Mouse (Mus musculus): Measurements from ENCODE around the gene Cnbp. TPM values are rescaled to one million over a fixed set of nuclear protein-coding genes. Genes with fewer than 3 reads are reported as not detected.

Gene Cnbp
- polyA plus RNA-seq, 1 experiment from 2014 or later: 548 TPM

GRCm38 (mm10) chr6:87804886-87805285 lies 46.0 kb downstream of the Cnbp start:
- H3K36me3 ChIP-seq (ENCODE audit: control insufficient read depth, insufficient read depth, low read length): no peaks in the 10 kb centered on the region
- H3K4me3 ChIP-seq (ENCODE audit: low read length): no peak overlapping the region
- no peaks in the 10 kb centered on the region for H3K27me3 ChIP-seq (replicated peaks; ENCODE audit: control insufficient read depth, insufficient read depth, low read length)
- 86% methylated on average over 7 of the region's 7 CpGs for WGBS
- H3K9me3 ChIP-seq (ENCODE audit: control insufficient read depth, low read length): no peaks in the 10 kb centered on the region
- peaks cover 3% of the 10 kb centered on the region; the same call in 1 of the 2 replicates for H3K4me1 ChIP-seq (ENCODE audit: control insufficient read depth, insufficient read depth, low read depth, low read length)
- H3K9ac ChIP-seq (ENCODE audit: low read depth, low read length): no peak overlapping the region
- H3K4me2 ChIP-seq (ENCODE audit: low read length): no peak overlapping the region
- ATAC-seq: no peak
- no peak overlapping the region for H3K27ac ChIP-seq (ENCODE audit: low read depth, low read length)

- no peaks in the 10 kb centered on the region for H3K9me3 ChIP-seq (ENCODE audit: control insufficient read depth, low read length)
- no peak overlapping the region for H3K4me3 ChIP-seq (ENCODE audit: low read length)
- no peak overlapping the region for H3K4me2 ChIP-seq (ENCODE audit: low read length)
- no peak overlapping the region for H3K9ac ChIP-seq (ENCODE audit: low read depth, low read length)
- WGBS: 92% methylated on average over 1 of the region's 1 CpGs
- H3K27ac ChIP-seq (ENCODE audit: low read depth, low read length): no peak overlapping the region
- no peaks in the 10 kb centered on the region for H3K27me3 ChIP-seq (replicated peaks; ENCODE audit: control insufficient read depth, insufficient read depth, low read length)
- no peaks in the 10 kb centered on the region for H3K36me3 ChIP-seq (ENCODE audit: control insufficient read depth, insufficient read depth, low read length)
- H3K4me1 ChIP-seq (ENCODE audit: control insufficient read depth, insufficient read depth, low read depth, low read length): no peaks in the 10 kb centered on the region
- ATAC-seq: no peak
Measured at GRCm38 (mm10) chr6:87804036-87804435, 46.9 kb downstream of the Cnbp start.

- Histone ChIP-seq H3K27me3 (replicated peaks; ENCODE audit: control insufficient read depth, insufficient read depth, low read length) (no peaks in the 10 kb centered on the region), H3K9ac (ENCODE audit: low read depth, low read length) (no peak overlapping the region), H3K27ac (ENCODE audit: low read depth, low read length) (no peak overlapping the region), H3K4me2 (ENCODE audit: low read length) (no peak overlapping the region), H3K9me3 (ENCODE audit: control insufficient read depth, low read length) (no peaks in the 10 kb centered on the region), H3K4me1 (ENCODE audit: control insufficient read depth, insufficient read depth, low read depth, low read length) (no peaks in the 10 kb centered on the region), H3K4me3 (ENCODE audit: low read length) (no peak overlapping the region), H3K36me3 (ENCODE audit: control insufficient read depth, insufficient read depth, low read length) (no peaks in the 10 kb centered on the region)
- no peak for ATAC-seq
- WGBS: 86% methylated on average over 5 of the region's 7 CpGs
Measured at GRCm38 (mm10) chr6:87802462-87802861, 48.4 kb downstream of the Cnbp start.

- Histone ChIP-seq H3K9ac (ENCODE audit: low read depth, low read length) (no peak overlapping the region), H3K9me3 (ENCODE audit: control insufficient read depth, low read length) (no peaks in the 10 kb centered on the region), H3K4me3 (ENCODE audit: low read length) (no peak overlapping the region), H3K36me3 (ENCODE audit: control insufficient read depth, insufficient read depth, low read length) (no peaks in the 10 kb centered on the region), H3K27ac (ENCODE audit: low read depth, low read length) (no peak overlapping the region), H3K4me1 (ENCODE audit: control insufficient read depth, insufficient read depth, low read depth, low read length) (no peaks in the 10 kb centered on the region), H3K27me3 (replicated peaks; ENCODE audit: control insufficient read depth, insufficient read depth, low read length) (no peaks in the 10 kb centered on the region), H3K4me2 (ENCODE audit: low read length) (no peak overlapping the region)
- no peak for ATAC-seq
- 95% methylated on average over 6 of the region's 6 CpGs for WGBS
Measured at GRCm38 (mm10) chr6:87799576-87799975, 51.3 kb downstream of the Cnbp start.

GRCm38 (mm10) chr6:87797321-87797720 lies 53.6 kb downstream of the Cnbp start:
- no peak overlapping the region for H3K4me2 ChIP-seq (ENCODE audit: low read length)
- 65% methylated on average over 2 of the region's 2 CpGs for WGBS
- no peak overlapping the region for H3K9ac ChIP-seq (ENCODE audit: low read depth, low read length)
- H3K9me3 ChIP-seq (ENCODE audit: control insufficient read depth, low read length): no peaks in the 10 kb centered on the region
- H3K4me3 ChIP-seq (ENCODE audit: low read length): no peak overlapping the region
- H3K27me3 ChIP-seq (replicated peaks; ENCODE audit: control insufficient read depth, insufficient read depth, low read length): no peaks in the 10 kb centered on the region
- no peak overlapping the region for H3K27ac ChIP-seq (ENCODE audit: low read depth, low read length)
- H3K4me1 ChIP-seq (ENCODE audit: control insufficient read depth, insufficient read depth, low read depth, low read length): no peaks in the 10 kb centered on the region
- ATAC-seq: no peak
- peaks cover 7% of the 10 kb centered on the region for H3K36me3 ChIP-seq (ENCODE audit: control insufficient read depth, insufficient read depth, low read length)

GRCm38 (mm10) chr6:87796251-87796880 lies 54.5 kb downstream of the Cnbp start:
- no peaks in the 10 kb centered on the region for H3K9me3 ChIP-seq (ENCODE audit: control insufficient read depth, low read length)
- peaks cover 10% of the 10 kb centered on the region for H3K36me3 ChIP-seq (ENCODE audit: control insufficient read depth, insufficient read depth, low read length)
- H3K9ac ChIP-seq (ENCODE audit: low read depth, low read length): no peak overlapping the region
- H3K27me3 ChIP-seq (replicated peaks; ENCODE audit: control insufficient read depth, insufficient read depth, low read length): no peaks in the 10 kb centered on the region
- no peak for ATAC-seq
- no peak overlapping the region for H3K27ac ChIP-seq (ENCODE audit: low read depth, low read length)
- WGBS: 86% methylated on average over 6 of the region's 6 CpGs
- H3K4me1 ChIP-seq (ENCODE audit: control insufficient read depth, insufficient read depth, low read depth, low read length): no peaks in the 10 kb centered on the region
- H3K4me2 ChIP-seq (ENCODE audit: low read length): no peak overlapping the region
- no peak overlapping the region for H3K4me3 ChIP-seq (ENCODE audit: low read length)

- Histone ChIP-seq H3K4me1 (ENCODE audit: control insufficient read depth, insufficient read depth, low read depth, low read length) (no peaks in the 10 kb centered on the region), H3K9me3 (ENCODE audit: control insufficient read depth, low read length) (no peaks in the 10 kb centered on the region), H3K27me3 (replicated peaks; ENCODE audit: control insufficient read depth, insufficient read depth, low read length) (no peaks in the 10 kb centered on the region), H3K4me3 (ENCODE audit: low read length) (no peak overlapping the region), H3K9ac (ENCODE audit: low read depth, low read length) (no peak overlapping the region), H3K27ac (ENCODE audit: low read depth, low read length) (no peak overlapping the region), H3K36me3 (ENCODE audit: control insufficient read depth, insufficient read depth, low read length) (peaks cover 10% of the 10 kb centered on the region), H3K4me2 (ENCODE audit: low read length) (no peak overlapping the region)
- WGBS: 52% methylated on average over 6 of the region's 6 CpGs
- ATAC-seq: no peak
Measured at GRCm38 (mm10) chr6:87795385-87796150, 55.3 kb downstream of the Cnbp start.

- Histone ChIP-seq H3K4me3 (ENCODE audit: low read length) (no peak overlapping the region), H3K4me1 (ENCODE audit: control insufficient read depth, insufficient read depth, low read depth, low read length) (peaks cover 6% of the 10 kb centered on the region), H3K36me3 (ENCODE audit: control insufficient read depth, insufficient read depth, low read length) (peaks cover 10% of the 10 kb centered on the region), H3K27me3 (replicated peaks; ENCODE audit: control insufficient read depth, insufficient read depth, low read length) (no peaks in the 10 kb centered on the region), H3K27ac (ENCODE audit: low read depth, low read length) (no peak overlapping the region), H3K4me2 (ENCODE audit: low read length) (no peak overlapping the region), H3K9ac (ENCODE audit: low read depth, low read length) (no peak overlapping the region), H3K9me3 (ENCODE audit: control insufficient read depth, low read length) (no peaks in the 10 kb centered on the region)
- no peak for ATAC-seq
- 91% methylated on average over 10 of the region's 10 CpGs for WGBS
Measured at GRCm38 (mm10) chr6:87793821-87794510, 56.9 kb downstream of the Cnbp start.

Data from hindbrain, embryonic 16.5 days (tissue).